Comparison of ENCODE assay signal across 22 mouse cellular contexts in genomic region chr6:87787108-87787890, GRCm38 (mm10). TPM values are rescaled to one million over a fixed set of nuclear protein-coding genes. Genes with fewer than 3 reads are reported as not detected.
DNase-seq lines count a peak whose midpoint lies in the region; TF ChIP-seq lines count a peak whose summit lies in the region.
"Had no signal": no experiment of that assay in that cellular context is flagged by ENCODE, and none has a peak within 500 bp of the region (broad histone marks: within the 10 kb centered on the region; RNA-seq: fewer than 3 reads in every experiment).

No protein-coding gene starts in this region.

- DNase-seq in cerebellum, adult 9-10 months, result peak; percentile 7
- no peak for DNase-seq in cerebellum, adult 18-20 months
- peak; percentile 38 for DNase-seq in heart, postnatal 25 days (ENCODE audit: low spot score)
- no peak for DNase-seq in heart, postnatal 4 days
- peak; percentile 26 for DNase-seq in spleen, postnatal 10 days (ENCODE audit: low spot score in 2 of 2)
- DNase-seq in spleen, postnatal 14 days (ENCODE audit: low spot score in 2 of 2), result no peak
- DNase-seq in MN1 (ENCODE audit: low spot score), result no peak
- DNase-seq: adrenal gland, postnatal 10 days; cerebellum, adult 2 months; forebrain, postnatal 0 days; kidney, adult 11 months; kidney, postnatal 10 days; right cerebral cortex, postnatal 25 days had no signal

- no peak overlapping the region for H3K4me2 ChIP-seq in myocyte (ENCODE audit: low read depth)
- H3K4me2 ChIP-seq: hindbrain, embryonic 13.5 days; lung, embryonic 15.5 days; neural tube, embryonic 15.5 days had no signal

- no peaks in the 10 kb centered on the region for H3K36me3 ChIP-seq in myocyte (ENCODE audit: control insufficient read depth, insufficient read depth)

- TF ChIP-seq POLR2A in myocyte (IDR thresholded peaks at IDR 0.05; ENCODE audit: insufficient read length, low read depth), result no peak

- no peaks in the 10 kb centered on the region for H3K27me3 ChIP-seq in myocyte (ENCODE audit: control insufficient read depth, insufficient read depth, insufficient read length)
- H3K27me3 ChIP-seq: hindbrain, embryonic 13.5 days; lung, embryonic 15.5 days; neural tube, embryonic 15.5 days had no signal

- H3ac ChIP-seq in myocyte (ENCODE audit: control insufficient read depth, insufficient read length), result no peak overlapping the region

- H3K4me3 ChIP-seq in myocyte, result no peak overlapping the region
- H3K4me3 ChIP-seq: erythroblast, embryonic 14.5 days; hindbrain, embryonic 13.5 days; layer of hippocampus, adult 2 months; limb, embryonic 10.5 days; lung, embryonic 15.5 days; neural tube, embryonic 15.5 days had no signal

- intact Hi-C loops in heart, postnatal 25 days (cut with DNase I), result no loop called here

- no peaks in the 10 kb centered on the region for H3K79me2 ChIP-seq in myocyte (ENCODE audit: control insufficient read depth, insufficient read depth)

TF ChIP-seq in myocyte, 11 proteins besides CTCF, POLR2A, EP300 and RAD21:
- TF ChIP-seq MYOG (IDR thresholded peaks at IDR 0.05; ENCODE audit: control insufficient read depth in 1 of 3, insufficient read depth in 1 of 3, insufficient read length in 2 of 3, low read depth in 2 of 3) (no peak), POLR2AphosphoS2 (IDR thresholded peaks at IDR 0.05; ENCODE audit: insufficient read length, low read depth) (peak; percentile 9)

RNA-seq across cellular contexts. Expression of gene Gp9, which starts 9.4 kb away (rescaled TPM):
- 1 to 10 TPM in 1 of 2 experiments, under 1 TPM in 1; 0.78 to 1.2 TPM for total RNA-seq in heart, postnatal 25 days (2021)
- 1 to 10 TPM in 1 of 2 experiments, under 1 TPM in 1; 0.64 to 1.1 TPM for total RNA-seq in heart, postnatal 4 days (2021)
- not detected for polyA plus RNA-seq in myocyte (2012; fragmentation: generic; extraction: Trizol)
- total RNA-seq: gastrocnemius, postnatal 36 days had no signal
- polyA plus RNA-seq: testis, adult 2 months had no signal

RNA-seq across cellular contexts. Expression of gene Rab43, which starts 24.7 kb away (rescaled TPM):
- total RNA-seq in heart, postnatal 25 days (2021), result 10 to 100 TPM; 12.5 to 15.7 TPM
- 10 to 100 TPM; 19.7 TPM for total RNA-seq in heart, postnatal 4 days (2021)
- polyA plus RNA-seq in myocyte (2012; fragmentation: generic; extraction: Trizol), result 14.8 TPM

RNA-seq across cellular contexts. Expression of gene Gm45140, which starts 48.3 kb away (rescaled TPM):
- total RNA-seq in heart, postnatal 25 days (2021), result 1 to 10 TPM; 1.2 to 1.6 TPM
- total RNA-seq in heart, postnatal 4 days (2021), result 1 to 10 TPM in 1 of 2 experiments, under 1 TPM in 1; 0.95 to 2.4 TPM
- polyA plus RNA-seq in myocyte (2012; fragmentation: generic; extraction: Trizol), result 2.6 TPM

RNA-seq across cellular contexts. Expression of gene Isy1, which starts 51.3 kb away (rescaled TPM):
- 10 to 100 TPM; 19.5 to 21.9 TPM for total RNA-seq in heart, postnatal 25 days (2021)
- 10 to 100 TPM; 23.4 to 24.5 TPM for total RNA-seq in heart, postnatal 4 days (2021)
- 21.1 TPM for polyA plus RNA-seq in myocyte (2012; fragmentation: generic; extraction: Trizol)

RNA-seq across cellular contexts. Expression of gene Efcc1, which starts 56.6 kb away (rescaled TPM):
- 1 to 10 TPM in 1 of 2 experiments, under 1 TPM in 1; 0.95 to 1.4 TPM for total RNA-seq in heart, postnatal 25 days (2021)
- 1 to 10 TPM; 1.5 to 2.4 TPM for total RNA-seq in heart, postnatal 4 days (2021)
- polyA plus RNA-seq in myocyte (2012; fragmentation: generic; extraction: Trizol), result 0.04 TPM
- polyA plus RNA-seq: erythroblast, embryonic 14.5 days had no signal

Comparison
In these comparisons a context has a peak if more than half of its experiments do, and no peak if none do; other contexts are left out.
1. DNase-seq: peak in cerebellum, adult 9-10 months (single experiment), heart, postnatal 25 days (single experiment) and spleen, postnatal 10 days (2 of 2); none in cerebellum, adult 18-20 months (0 of 2), heart, postnatal 4 days (single experiment), spleen, postnatal 14 days (0 of 2) and MN1 (single experiment).